Mouse (Mus musculus): ENCODE results near the gene Rab23. TPM values are rescaled to one million over a fixed set of nuclear protein-coding genes. Genes with fewer than 3 reads are reported as not detected.

Gene Rab23
- total and polyA plus RNA-seq, 2 experiments = 4.5 to 13.6 TPM

DNA sequence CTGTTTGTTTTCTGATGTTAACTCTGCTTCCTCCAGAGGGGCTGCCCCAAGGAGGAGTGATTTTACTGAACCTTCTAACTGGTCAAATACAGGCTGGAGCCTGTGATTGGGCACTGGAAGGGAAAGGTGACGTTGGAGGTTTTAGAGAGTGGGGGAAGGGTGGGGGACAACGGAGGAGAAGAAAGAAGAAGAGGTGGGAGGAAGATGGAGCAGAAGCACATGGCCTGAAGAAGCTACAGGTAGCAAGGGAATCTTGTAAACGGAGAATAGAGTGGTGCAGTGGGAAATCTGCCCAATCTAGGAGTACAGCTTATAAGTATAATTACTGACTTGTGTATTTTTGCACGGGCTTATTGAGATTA, 29.6 kb upstream of the Rab23 start:
- DNase-seq (ENCODE audit: extremely low read depth, low read depth, low spot score) = no peak
- H3K4me3 ChIP-seq (ENCODE audit: insufficient read depth, low read depth, low read length) = no peak overlapping the region
- H3K36me3 ChIP-seq (ENCODE audit: control insufficient read depth, insufficient read depth, low read length) = no peaks in the 10 kb centered on the region
- no peak overlapping the region for H3K27ac ChIP-seq (replicated peaks; ENCODE audit: insufficient read depth, low read depth, low read length)
- TF ChIP-seq POLR2A (IDR thresholded peaks at IDR 0.05; ENCODE audit: extremely low read depth, insufficient read depth, low read length) (no peak), CTCF (IDR thresholded peaks at IDR 0.05; ENCODE audit: low read depth, low read length) (no peak)
- 39% methylated on average over 4 of the region's 4 CpGs for WGBS
- H3K27me3 ChIP-seq (ENCODE audit: control insufficient read depth, insufficient read depth, low read length) = no peaks in the 10 kb centered on the region
- no peak overlapping the region for H3K9ac ChIP-seq (ENCODE audit: low read depth, low read length)
- H3K79me2 ChIP-seq (ENCODE audit: control insufficient read depth, insufficient read depth, low read length) = no peaks in the 10 kb centered on the region
- no peaks in the 10 kb centered on the region for H3K4me1 ChIP-seq (ENCODE audit: control insufficient read depth, insufficient read depth, low read length)

DNA sequence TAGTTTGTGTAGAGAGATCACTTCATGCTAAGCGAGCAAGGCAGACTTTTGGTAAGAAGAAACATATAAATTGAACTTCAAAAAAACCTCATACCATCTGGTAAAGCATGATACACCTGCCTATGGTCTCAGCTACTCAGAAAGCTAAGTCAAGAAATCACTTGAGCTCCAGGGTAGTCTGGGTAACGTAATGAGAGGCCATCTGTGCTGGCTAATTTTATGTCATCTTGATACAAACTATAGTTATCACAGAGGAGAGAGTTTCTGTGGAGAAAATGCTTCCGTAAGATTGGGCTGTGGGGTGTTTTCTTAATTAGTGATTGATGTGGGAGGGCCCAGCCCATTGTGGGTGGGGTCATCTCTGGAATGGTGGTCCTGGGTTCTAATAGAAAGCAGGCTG, 25.8 kb upstream of the Rab23 start:
- TF ChIP-seq POLR2A (IDR thresholded peaks at IDR 0.05; ENCODE audit: extremely low read depth, insufficient read depth, low read length) (no peak), CTCF (IDR thresholded peaks at IDR 0.05; ENCODE audit: low read depth, low read length) (no peak)
- no peaks in the 10 kb centered on the region for H3K79me2 ChIP-seq (ENCODE audit: control insufficient read depth, insufficient read depth, low read length)

DNA sequence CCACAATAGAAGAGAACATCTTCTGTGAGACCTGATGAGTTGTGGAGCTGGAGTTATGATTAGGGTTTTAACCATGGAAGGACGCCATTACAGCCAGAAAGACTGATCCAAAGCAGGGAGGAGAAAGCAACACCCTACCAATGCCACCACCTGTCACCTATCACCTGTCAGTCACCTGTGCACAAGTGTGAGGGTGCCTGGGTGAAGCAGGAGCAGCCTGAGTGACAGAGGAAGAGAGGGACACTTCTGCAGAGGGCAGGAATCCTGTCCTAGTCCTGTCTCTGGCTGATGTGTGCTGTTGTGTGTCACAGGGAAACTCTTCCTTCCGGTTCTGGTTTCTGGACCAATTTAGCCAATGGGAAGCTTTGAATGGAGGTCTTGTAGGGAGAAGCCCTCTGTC, 23.7 kb upstream of the Rab23 start:
- no peak for DNase-seq (ENCODE audit: extremely low read depth, low read depth, low spot score)
- no peak for TF ChIP-seq CTCF (IDR thresholded peaks at IDR 0.05; ENCODE audit: low read depth, low read length)
- TF ChIP-seq POLR2A (IDR thresholded peaks at IDR 0.05; ENCODE audit: extremely low read depth, insufficient read depth, low read length) = no peak
- H3K4me1 ChIP-seq (ENCODE audit: control insufficient read depth, insufficient read depth, low read length) = no peaks in the 10 kb centered on the region
- no peak overlapping the region for H3K27ac ChIP-seq (replicated peaks; ENCODE audit: insufficient read depth, low read depth, low read length)
- 77% methylated on average over 2 of the region's 2 CpGs for WGBS
- peaks cover 2% of the 10 kb centered on the region; the same call in 1 of the 2 replicates for H3K27me3 ChIP-seq (ENCODE audit: control insufficient read depth, insufficient read depth, low read length)
- no peak overlapping the region for H3K4me3 ChIP-seq (ENCODE audit: insufficient read depth, low read depth, low read length)
- no peaks in the 10 kb centered on the region for H3K79me2 ChIP-seq (ENCODE audit: control insufficient read depth, insufficient read depth, low read length)
- no peaks in the 10 kb centered on the region for H3K36me3 ChIP-seq (ENCODE audit: control insufficient read depth, insufficient read depth, low read length)
- no peak overlapping the region for H3K9ac ChIP-seq (ENCODE audit: low read depth, low read length)

More for the DNA sequence above, 25.8 kb upstream of the Rab23 start:
- Histone ChIP-seq H3K4me3 (ENCODE audit: insufficient read depth, low read depth, low read length) (no peak overlapping the region), H3K27ac (replicated peaks; ENCODE audit: insufficient read depth, low read depth, low read length) (no peak overlapping the region), H3K36me3 (ENCODE audit: control insufficient read depth, insufficient read depth, low read length) (no peaks in the 10 kb centered on the region), H3K4me1 (ENCODE audit: control insufficient read depth, insufficient read depth, low read length) (no peaks in the 10 kb centered on the region), H3K27me3 (ENCODE audit: control insufficient read depth, insufficient read depth, low read length) (peaks cover 2% of the 10 kb centered on the region; the same call in 1 of the 2 replicates), H3K9ac (ENCODE audit: low read depth, low read length) (no peak overlapping the region)
- WGBS = 83% methylated on average over 3 of the region's 3 CpGs
- DNase-seq (ENCODE audit: extremely low read depth, low read depth, low spot score) = no peak

DNA sequence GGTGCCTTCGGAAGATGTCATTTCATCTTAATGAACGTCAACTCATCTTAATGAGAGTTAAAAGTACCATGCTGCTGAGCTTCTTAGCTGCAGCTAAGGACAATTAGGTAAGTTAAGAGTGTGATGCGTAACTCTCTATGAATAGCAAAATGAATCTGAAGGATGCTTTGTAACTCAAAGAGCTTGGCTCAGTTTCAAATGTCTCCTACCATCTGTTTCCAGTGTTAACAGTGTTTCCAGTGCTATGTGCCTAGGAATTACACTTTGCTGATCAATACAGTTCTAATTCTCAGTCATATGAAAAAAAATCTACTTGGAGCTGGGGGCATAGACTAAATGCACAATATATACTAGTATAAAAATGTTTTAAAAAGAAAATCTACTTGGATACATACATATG, 18.4 kb upstream of the Rab23 start:
- no peak for DNase-seq (ENCODE audit: extremely low read depth, low read depth, low spot score)
- Histone ChIP-seq H3K36me3 (ENCODE audit: control insufficient read depth, insufficient read depth, low read length) (no peaks in the 10 kb centered on the region), H3K9ac (ENCODE audit: low read depth, low read length) (no peak overlapping the region), H3K4me1 (ENCODE audit: control insufficient read depth, insufficient read depth, low read length) (no peaks in the 10 kb centered on the region), H3K79me2 (ENCODE audit: control insufficient read depth, insufficient read depth, low read length) (no peaks in the 10 kb centered on the region), H3K27ac (replicated peaks; ENCODE audit: insufficient read depth, low read depth, low read length) (no peak overlapping the region), H3K4me3 (ENCODE audit: insufficient read depth, low read depth, low read length) (no peak overlapping the region), H3K27me3 (ENCODE audit: control insufficient read depth, insufficient read depth, low read length) (no peaks in the 10 kb centered on the region)
- WGBS = 91% methylated on average over 3 of the region's 3 CpGs
- TF ChIP-seq POLR2A (IDR thresholded peaks at IDR 0.05; ENCODE audit: extremely low read depth, insufficient read depth, low read length) (no peak), CTCF (IDR thresholded peaks at IDR 0.05; ENCODE audit: low read depth, low read length) (no peak)

DNA sequence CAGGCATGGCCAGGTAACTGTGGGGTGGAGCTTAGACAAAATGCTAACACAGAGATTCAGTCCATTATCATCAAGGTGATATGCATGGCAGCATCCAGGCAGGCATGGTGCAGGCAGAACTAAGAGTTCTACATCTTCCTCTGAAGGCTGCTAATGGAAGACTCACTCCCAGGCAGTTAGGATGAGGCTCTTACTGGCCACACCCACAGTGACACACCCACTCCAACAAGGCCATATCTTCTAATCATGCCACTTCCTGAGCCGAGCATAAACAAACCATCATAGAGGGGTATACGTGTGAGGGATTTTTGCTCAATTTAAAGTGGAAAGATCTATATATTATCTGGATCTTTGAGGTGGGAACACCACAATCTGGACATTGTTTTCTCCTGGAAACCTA, 10.1 kb upstream of the Rab23 start:
- H3K27me3 ChIP-seq (ENCODE audit: control insufficient read depth, insufficient read depth, low read length) = no peaks in the 10 kb centered on the region; the same call in 1 of the 2 replicates
- H3K4me3 ChIP-seq (ENCODE audit: insufficient read depth, low read depth, low read length) = no peak overlapping the region
- H3K79me2 ChIP-seq (ENCODE audit: control insufficient read depth, insufficient read depth, low read length) = no peaks in the 10 kb centered on the region
- no peaks in the 10 kb centered on the region for H3K4me1 ChIP-seq (ENCODE audit: control insufficient read depth, insufficient read depth, low read length)
- no peak for DNase-seq (ENCODE audit: extremely low read depth, low read depth, low spot score)
- H3K9ac ChIP-seq (ENCODE audit: low read depth, low read length) = no peak overlapping the region
- no peaks in the 10 kb centered on the region for H3K36me3 ChIP-seq (ENCODE audit: control insufficient read depth, insufficient read depth, low read length)
- 54% methylated on average over 2 of the region's 2 CpGs for WGBS
- TF ChIP-seq CTCF (IDR thresholded peaks at IDR 0.05; ENCODE audit: low read depth, low read length) = no peak
- H3K27ac ChIP-seq (replicated peaks; ENCODE audit: insufficient read depth, low read depth, low read length) = no peak overlapping the region

DNA sequence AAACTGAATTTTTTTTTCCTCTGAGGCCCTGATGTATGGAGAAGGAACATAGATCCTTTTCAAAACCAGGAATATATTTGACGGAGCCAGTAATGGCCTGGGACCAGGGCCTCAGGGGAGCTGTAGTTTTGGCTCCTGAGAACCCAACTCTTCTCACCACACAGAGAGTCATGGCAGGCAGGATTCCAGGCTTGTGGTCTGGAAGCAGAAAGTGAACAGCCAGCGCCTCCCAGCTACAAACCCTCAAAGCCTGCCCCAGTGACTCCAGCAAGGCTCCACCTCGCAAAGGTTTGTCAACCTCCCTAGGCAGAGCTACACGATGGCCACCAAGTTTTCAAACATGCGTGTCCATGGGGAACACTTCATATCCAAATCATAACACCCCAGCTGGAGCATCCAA, 7.7 kb upstream of the Rab23 start:
- no peak overlapping the region for H3K4me3 ChIP-seq (ENCODE audit: insufficient read depth, low read depth, low read length)
- DNase-seq (ENCODE audit: extremely low read depth, low read depth, low spot score) = no peak
- H3K79me2 ChIP-seq (ENCODE audit: control insufficient read depth, insufficient read depth, low read length) = no peaks in the 10 kb centered on the region
- no peaks in the 10 kb centered on the region for H3K36me3 ChIP-seq (ENCODE audit: control insufficient read depth, insufficient read depth, low read length)
- H3K27ac ChIP-seq (replicated peaks; ENCODE audit: insufficient read depth, low read depth, low read length) = no peak overlapping the region
- TF ChIP-seq POLR2A (IDR thresholded peaks at IDR 0.05; ENCODE audit: extremely low read depth, insufficient read depth, low read length) (no peak), CTCF (IDR thresholded peaks at IDR 0.05; ENCODE audit: low read depth, low read length) (no peak)
- no peaks in the 10 kb centered on the region for H3K4me1 ChIP-seq (ENCODE audit: control insufficient read depth, insufficient read depth, low read length)
- 91% methylated on average over 5 of the region's 5 CpGs for WGBS
- H3K9ac ChIP-seq (ENCODE audit: low read depth, low read length) = no peak overlapping the region
- no peaks in the 10 kb centered on the region; the same call in 1 of the 2 replicates for H3K27me3 ChIP-seq (ENCODE audit: control insufficient read depth, insufficient read depth, low read length)
